Mouse (Mus musculus) midbrain, embryonic 11.5 days (tissue): ENCODE results near the gene Psmd7. TPM values are rescaled to one million over a fixed set of nuclear protein-coding genes. Genes with fewer than 3 reads are reported as not detected.

Experiments
- microRNA counts: library from miRNA; unstranded; fragments of <30 nt; microRNA quantifications from one replicate; lab custom pipeline; 2015
- microRNA-seq: library from miRNA; unstranded; fragments of <30 nt; microRNA quantifications from one replicate; pipeline ENCODE4, GENCODE M21; 2017
- polyA plus RNA-seq: library from polyadenylated mRNA; unstranded; fragments of >200 nt; fragmentation: Nextera tagmentation; extraction: Ambion mirVana; gene quantifications from 2 replicates; pipeline ENCODE4 v1.2.1, GENCODE M21; 2014

The Psmd7 gene
- polyA plus RNA-seq, 1 experiment from 2014 or later: 319 TPM

MicroRNAs within 50 kb of the gene (microRNA counts, 519-probe panel; counts per million panel counts)
- 5,087 counts per million, percentile 56 among the panel's probes with 10 or more counts for microRNA mmu-miR-140 (lab: Ali Mortazavi, UCI)

Small RNA genes within 50 kb of the gene (microRNA-seq; reads per million reads assigned to microRNA genes)
- 5,242 reads per million, percentile 91 among the genes with 10 or more reads in this experiment for gene Mir140

Other genes with a start within 250 kb of the Psmd7 start
- 6.7 and 7.9 TPM in 2 replicates for gene Nqo1, start 185.3 kb downstream of the Psmd7 start, polyA plus RNA-seq
- gene Nob1, start 163.4 kb downstream of the Psmd7 start, polyA plus RNA-seq: 69.5 and 81.7 TPM in 2 replicates
- gene Wwp2, start 152.1 kb downstream of the Psmd7 start, polyA plus RNA-seq: 53.1 and 56.4 TPM in 2 replicates